Mouse (Mus musculus) WW6 (cell line): ENCODE results near the gene Sass6.
"Not testable (repeated sequence)": the region's sequence is repeated elsewhere in the genome, so short reads cannot be mapped to it uniquely, and the experiment has no call there.

ENCODE experiments used
- DNase-seq: peaks from one replicate; pipeline ENCODE4 v3.0.0-alpha.2; 2013; ENCODE audit warnings: low read depth, low spot score

Sass6 gene

DNA sequence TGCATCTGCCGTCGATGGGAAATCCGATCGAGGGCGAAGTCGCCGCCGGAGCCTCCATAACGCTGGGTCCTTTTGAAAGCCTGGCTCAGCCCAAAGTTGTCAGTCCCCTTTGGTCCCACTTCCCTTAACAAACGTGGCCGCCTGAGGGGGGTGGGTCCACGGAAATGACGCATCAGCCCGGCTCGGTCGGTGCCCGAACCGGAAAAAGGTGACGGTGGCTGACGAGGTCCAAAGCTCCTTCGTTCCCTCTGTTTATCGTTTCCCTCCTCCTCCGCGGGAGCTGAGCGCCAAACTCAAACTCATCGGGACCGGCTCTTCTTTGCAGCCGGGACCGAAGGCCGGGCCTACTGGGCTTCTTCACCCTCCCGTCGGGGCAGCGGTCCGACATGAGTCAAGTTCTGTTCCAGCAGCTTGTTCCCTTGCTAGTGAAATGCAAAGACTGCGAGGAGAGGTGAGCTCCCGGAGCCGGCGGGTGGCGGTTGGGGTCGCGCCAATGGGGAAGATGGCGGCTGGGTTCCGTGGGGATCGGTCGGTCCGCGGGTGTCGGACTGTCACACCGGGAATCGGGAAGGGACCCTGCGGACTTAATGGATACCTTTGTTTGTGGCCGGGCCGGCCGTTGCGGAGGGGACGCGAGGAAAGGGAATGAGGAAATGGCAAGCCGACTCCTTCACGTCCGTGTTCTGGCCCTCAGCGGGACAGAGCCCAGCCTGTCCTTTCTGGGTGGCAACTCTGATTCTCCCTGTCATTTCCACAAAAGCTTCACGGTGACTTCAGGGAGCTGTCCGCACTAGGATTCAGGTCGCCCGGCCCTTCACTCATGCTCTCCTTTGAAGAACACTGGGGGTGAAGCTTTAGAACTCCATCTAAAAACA lies at the start of gene Sass6:
Sass6 (plus strand) TSS at position 255 of the 875 bp plus-strand sequence.
- DNase-seq = peak; percentile 94

DNA sequence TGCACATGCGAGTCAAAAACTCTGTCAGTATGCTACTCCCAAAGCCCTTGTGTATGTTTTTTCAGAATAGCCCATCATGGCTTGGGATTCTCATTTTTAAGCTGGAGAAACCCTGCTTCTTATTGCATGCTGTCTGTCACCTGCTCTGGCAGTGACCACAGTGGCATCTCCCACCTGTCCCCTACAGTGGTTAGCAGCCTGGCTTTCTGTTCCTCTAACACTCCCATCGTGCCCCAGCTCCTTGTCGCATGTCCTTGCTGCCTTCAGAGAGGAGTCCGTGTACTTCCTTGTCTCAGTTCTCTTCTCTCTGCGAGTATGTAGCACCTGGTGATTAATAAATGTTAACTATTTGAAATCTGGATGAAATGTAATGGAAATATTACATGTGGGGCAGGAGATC lies 47.4 kb upstream of the Sass6 start:
- DNase-seq = no peak

DNA sequence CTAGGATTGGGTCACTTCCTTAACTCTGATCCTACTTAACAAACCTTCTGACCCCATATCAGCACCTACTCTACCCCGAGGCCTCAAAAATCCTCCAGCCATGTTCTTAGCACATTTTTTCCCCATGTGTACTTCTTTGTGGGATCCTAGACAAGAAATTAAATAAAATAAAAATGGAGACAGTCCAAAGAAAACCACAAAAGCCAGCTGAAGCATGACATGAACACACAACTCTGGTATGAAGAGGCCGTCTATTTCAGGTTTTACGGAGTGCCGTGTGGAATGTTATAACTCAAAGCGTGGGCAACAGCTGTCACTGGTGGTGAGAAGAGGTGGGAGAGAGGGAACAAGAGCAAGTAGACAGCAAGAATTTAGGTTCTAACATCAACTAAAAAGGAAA lies 43.4 kb upstream of the Sass6 start:
- no peak for DNase-seq

GRCm38 (mm10) chr3:116561315-116561714 lies 33.5 kb upstream of the Sass6 start:
- DNase-seq = not testable (repeated sequence)

DNA sequence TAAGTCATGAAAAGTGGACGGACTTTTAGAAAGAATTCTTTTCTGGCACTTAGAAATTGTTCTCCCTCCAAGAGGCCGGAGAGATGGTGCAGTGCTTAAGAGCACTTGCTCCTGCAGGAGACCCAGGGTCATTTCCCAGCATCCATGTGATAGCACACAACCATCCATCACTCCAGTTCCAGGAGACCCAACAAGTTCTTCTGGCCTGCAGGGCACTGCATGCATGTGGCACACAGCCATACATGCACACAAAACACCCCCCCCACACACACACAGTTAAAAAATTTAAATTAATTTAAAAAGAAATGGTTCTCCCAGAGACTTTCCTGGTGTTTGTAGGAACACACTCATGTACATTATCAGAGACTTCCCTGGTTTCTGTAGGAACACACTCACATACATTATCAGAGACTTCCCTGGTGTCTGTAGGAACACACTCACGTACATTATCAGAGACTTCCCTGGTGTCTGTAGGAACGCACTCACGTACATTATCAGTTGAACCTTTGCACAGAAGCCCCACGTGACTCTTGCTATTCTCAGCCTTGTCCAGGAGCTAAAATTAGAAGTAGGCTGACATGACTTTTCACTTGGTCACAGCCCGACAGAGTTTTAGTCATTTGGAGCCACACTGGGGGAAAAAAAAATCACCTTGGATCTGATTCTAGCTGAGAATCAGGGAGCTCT lies 32.2 kb upstream of the Sass6 start, which contains the start of gene Lrrc39:
Lrrc39 (plus strand) TSS at position 566 of the 687 bp plus-strand sequence.
- DNase-seq = no peak

DNA sequence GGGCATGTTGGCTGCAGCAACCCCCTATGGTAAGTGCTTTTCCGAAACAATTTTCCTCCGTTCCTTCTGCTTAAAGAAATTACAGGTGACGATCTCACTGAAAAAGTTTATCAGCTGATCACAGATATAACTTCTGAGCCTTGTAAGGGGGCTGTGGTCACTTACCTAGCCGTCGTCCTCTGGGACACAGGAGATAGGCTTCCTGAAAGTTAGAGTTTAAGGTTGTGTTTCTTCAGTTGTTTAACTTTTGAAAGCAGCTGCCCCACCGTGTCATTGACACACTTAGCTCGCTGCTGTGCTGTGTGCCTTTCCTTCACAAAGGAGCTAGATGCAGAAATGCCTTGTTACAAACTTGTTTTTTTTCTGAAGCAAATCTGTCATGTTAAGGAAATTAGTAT lies 31.7 kb upstream of the Sass6 start:
- no peak for DNase-seq

DNA sequence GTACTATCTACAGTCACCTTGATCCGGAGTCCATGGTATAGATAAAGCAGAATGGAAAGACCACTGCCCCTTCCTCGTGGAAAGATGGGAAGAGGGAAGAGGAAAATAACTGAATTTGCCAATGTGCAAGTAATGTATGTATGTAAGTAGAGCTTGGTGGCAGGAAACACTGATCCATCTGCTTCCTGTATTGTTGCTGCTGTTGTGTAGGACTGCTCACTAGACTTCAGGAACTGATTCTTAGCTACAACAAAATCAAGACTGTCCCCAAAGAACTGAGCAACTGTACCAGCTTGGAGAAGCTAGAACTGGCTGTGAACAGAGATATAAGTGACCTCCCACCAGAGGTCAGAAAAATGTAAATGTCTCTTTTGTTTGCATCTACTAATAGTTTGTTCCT lies 24.2 kb upstream of the Sass6 start:
- no peak for DNase-seq

DNA sequence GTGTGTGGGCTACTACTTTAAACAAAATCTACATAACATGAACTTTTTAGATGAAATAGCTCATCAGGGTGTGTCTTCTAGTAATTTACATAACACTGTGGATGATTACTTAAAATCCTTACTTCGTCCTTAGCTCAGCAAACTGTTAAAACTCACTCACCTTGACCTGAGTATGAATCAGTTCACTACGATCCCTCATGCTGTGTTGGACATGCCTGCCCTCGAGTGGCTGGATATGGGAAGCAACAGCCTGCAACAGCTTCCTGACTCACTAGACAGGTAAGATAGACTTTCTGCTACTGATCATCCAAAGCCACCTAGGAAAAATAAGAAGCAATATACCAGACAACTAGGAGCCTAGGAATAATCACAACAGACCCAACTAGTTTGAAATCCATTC lies 17.5 kb upstream of the Sass6 start:
- DNase-seq = no peak

- DNase-seq = no peak
Measured at GRCm38 (mm10) chr3:116582201-116582600, 12.6 kb upstream of the Sass6 start.

DNA sequence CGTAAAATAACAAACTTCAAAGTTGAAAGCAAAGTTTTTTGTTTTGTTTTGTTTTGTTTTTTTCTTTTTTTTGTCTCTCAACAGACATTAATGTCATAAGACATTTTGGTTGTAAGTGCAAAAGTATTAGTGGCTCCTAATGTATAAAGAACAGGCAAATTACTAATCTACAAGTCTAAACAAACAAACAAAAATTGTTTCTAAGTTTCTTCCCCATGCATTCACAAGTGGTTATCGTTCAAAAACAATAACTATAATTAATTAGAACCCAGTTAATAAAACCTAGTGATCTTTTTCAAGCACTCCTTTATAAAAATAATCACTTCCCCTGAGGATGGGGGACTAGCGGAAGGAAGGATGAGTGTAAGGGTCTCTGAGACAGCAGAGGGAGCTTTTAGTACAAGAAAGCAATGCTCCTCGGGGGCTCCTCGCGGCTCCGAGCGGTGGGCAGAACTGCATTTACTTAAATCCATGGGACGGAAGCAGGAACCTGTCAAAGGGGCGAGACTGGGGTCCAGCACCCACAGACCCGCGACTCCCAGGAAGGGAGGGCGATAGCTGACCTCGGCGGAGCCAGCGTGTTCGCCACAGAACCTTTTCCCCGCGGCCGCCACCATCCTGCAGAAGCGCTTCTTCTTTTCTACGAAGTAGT lies 580 bp upstream of the Sass6 start:
- DNase-seq = no peak

DNA sequence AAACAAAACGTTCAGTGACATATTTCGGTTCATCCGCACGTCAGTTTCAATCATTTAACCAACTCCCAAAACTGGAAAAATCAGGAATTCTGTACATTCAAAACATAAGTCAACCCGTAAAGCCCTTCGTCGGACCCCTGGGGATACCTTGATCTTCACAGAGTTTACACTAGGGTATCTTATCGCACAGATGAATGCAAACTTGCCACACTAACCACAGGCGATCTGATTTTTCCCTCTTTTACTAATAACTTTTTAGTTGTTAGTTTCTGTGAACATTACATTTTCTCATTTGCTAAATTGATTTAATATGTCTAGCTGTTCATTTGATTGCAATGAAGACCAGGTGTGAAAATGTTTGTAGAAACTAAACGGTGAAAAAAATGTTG lies 815 bp downstream of the Sass6 start:
- DNase-seq = no peak

DNA sequence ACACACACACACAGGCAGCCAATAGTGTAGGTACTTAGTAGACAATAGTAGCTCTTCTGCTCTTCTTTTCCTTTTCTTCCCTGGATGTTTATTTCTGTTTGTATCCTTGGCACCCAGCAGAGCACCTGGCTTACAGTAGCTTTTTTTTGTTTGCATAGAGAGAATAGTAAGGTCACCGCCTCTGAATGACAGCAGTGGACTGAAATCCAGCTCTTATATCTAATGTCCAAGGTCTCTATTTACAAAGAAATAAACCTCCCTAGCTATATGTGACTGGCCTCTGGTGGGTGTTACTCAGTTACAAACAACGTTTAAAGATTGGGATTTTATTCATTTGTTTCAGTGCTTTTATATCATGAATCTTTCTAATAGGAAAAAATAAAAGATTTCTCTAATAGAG lies 4.9 kb downstream of the Sass6 start:
- DNase-seq = no peak

GRCm38 (mm10) chr3:116601005-116601404 lies 6.2 kb downstream of the Sass6 start:
- no peak for DNase-seq

GRCm38 (mm10) chr3:116601781-116602180 lies 7.0 kb downstream of the Sass6 start:
- DNase-seq = no peak

- no peak for DNase-seq
Measured at GRCm38 (mm10) chr3:116604570-116604969, 9.8 kb downstream of the Sass6 start.

- DNase-seq = no peak
Measured at GRCm38 (mm10) chr3:116614295-116614892, 19.6 kb downstream of the Sass6 start, which contains the start of gene Trmt13. Gene Trmt13 (minus strand): TSS chr3:116614587.

DNA sequence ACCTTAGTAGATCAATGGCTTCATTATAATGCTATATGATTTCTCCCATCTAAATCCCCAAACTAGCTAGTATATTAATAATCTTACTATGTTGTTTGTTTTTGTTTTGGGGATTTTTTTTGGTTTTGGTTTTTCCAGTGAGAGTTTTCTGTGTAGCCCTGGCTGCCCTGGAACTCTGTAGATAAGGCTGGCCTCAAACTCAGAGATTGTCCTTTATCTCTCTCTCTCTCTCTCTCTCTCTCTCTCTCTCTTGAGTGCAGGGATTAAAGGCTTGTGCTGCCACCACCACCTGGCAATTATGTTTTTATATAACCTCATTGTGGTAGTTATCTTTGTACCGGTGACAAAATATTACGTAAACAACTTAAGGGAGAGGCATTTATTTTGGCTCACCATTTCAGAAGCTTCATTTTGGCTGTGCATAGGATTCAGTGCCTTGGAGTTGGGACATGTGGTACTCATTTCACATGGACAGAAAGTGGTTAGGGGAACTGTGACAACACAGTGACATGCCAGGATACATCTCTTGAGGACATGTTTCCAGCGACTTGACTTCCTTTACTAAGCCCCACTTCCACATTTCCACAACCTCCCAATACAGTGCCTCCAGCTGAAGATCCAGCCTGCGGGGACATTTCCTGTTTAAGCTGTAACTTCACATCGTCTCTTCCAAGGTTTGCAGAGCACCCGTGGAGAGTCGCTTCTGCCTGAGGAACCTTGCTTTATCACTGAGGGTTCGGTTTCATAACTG lies 20.7 kb downstream of the Sass6 start:
- no peak for DNase-seq

DNA sequence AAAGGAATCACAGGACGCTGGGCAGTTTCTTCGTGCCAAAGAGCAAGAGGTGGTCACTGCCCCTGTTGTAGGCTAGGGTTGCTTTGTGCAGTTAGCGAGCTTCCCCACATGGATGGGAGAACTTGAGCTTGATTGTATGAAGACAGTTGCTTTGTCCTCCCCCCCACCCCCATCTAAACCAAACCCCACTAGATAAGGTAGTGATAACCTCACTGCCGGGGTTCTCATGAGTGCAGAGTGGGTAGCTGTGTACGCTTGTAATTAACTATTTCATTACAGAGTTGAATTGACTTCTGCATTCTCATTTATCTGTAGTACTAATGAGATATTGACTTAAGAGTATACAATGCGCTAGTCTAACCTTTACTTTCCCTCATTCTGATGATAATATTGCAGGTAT lies 24.1 kb downstream of the Sass6 start:
- DNase-seq = no peak

DNA sequence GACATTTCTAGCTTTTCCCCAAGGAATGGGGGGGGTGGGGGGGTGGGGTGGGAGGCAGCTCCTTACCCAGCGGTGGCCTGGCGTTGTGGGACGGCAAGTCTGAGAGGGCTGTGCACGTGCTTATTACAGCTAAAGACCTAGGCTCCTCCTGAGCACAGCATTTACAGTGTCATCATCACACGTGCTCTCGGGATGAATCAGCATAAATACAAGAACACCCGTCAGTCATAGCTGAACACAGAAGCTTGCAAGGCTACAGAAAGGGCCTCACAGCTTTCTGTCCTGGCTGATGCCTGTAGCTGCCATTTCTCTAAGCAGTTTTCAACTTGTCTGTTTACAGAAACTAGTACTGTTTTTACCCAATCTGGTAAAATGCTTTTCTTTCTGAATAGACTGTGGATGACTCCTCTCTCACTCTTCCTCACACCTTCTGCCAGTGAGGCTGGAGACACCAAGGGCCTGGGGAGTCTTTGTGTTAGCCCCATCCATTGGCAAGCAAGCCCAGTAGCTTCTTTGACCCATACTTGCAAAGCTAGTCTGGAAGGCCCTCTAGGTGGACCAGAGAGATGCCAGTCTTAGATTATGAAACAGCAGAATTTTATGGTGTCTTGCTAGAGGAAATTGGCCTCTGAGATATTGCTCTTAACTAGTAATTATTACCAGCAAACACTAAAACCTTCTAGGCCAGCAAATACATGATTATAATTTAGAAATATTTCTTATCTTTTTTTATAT lies 26.0 kb downstream of the Sass6 start:
- DNase-seq = no peak

- peak; percentile 70 for DNase-seq
Measured at GRCm38 (mm10) chr3:116622641-116623040, 27.9 kb downstream of the Sass6 start.

GRCm38 (mm10) chr3:116631459-116631858 lies 36.7 kb downstream of the Sass6 start:
- no peak for DNase-seq
